Mouse (Mus musculus): ENCODE results near the gene Srp9. TPM values are rescaled to one million over a fixed set of nuclear protein-coding genes. Genes with fewer than 3 reads are reported as not detected.

Srp9 gene
- polyA plus RNA-seq, 1 experiment = 27.5 TPM

DNA sequence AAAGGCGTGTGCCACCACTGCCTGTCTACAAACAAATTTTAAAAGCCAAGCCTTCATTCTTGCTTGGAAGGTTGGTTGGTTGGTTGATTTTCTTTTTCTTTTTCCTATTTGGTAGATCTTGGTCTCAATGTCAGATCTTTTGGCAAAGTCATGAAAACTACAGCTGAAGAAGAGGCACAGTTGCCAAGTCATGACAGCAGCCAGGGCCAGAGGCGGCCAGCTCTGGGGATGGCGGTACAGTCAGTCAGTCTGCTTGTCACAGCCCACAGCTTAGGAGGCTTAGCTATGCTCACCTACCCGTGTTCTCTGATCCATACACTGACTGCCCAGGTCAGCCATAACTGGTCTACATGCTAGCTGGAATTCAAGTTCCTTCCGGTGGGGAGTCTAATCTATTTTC is 31.1 kb upstream of the Srp9 start:
- no peak overlapping the region for H3K27ac ChIP-seq (ENCODE audit: insufficient read depth, low read length)
- no peak for DNase-seq (ENCODE audit: low read depth in 1 of 2, low spot score in 2 of 2)
- no peaks in the 10 kb centered on the region for H3K27me3 ChIP-seq (ENCODE audit: control insufficient read depth, insufficient read depth, low read length)
- no peaks in the 10 kb centered on the region for H3K36me3 ChIP-seq (ENCODE audit: control insufficient read depth, insufficient read depth, low read length)
- H3K4me1 ChIP-seq (ENCODE audit: control insufficient read depth, insufficient read depth, insufficient read length) = no peaks in the 10 kb centered on the region
- TF ChIP-seq CTCF (IDR thresholded peaks at IDR 0.05; ENCODE audit: extremely low read depth, insufficient read depth, insufficient read length, insufficient replicate concordance) = no peak
- no peak for TF ChIP-seq POLR2A (IDR thresholded peaks at IDR 0.05; ENCODE audit: low read depth, low read length)
- H3K4me3 ChIP-seq (ENCODE audit: extremely low read depth, insufficient read depth, insufficient read length) = no peak overlapping the region
- 90% methylated on average over 5 of the region's 5 CpGs for WGBS

DNA sequence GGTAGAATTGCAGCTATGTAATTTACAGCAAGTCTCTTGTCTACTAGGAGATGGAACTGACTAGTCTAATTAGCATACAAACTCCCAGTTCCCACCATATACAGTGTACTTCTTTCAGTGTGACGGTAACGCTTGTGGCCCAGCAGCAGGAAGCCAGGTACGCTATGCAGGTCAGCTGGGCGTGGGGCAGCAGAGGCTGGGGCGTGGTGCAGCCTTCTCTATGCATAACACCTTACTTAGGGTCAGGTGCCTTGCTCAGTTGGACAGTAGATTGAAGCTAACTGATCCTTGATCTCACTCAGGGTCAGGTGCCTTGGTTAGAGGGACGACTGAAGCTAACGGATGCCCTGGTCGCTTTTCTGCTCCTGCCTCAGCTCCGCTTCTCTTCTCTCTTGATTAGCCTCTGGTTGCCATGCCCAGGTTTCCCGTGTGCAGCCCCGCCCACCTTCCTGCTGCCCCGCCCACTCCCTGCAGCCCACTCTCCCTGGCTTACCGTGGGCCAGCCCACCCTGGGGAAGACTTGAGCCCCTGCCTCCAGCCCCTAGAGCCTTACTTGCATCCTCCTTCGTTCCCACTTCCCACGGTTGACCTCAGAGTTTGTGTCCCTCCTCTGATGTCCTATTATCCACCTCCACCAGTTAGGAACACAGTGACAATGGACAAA is 29.9 kb upstream of the Srp9 start:
- 69% methylated on average over 15 of the region's 15 CpGs for WGBS

DNA sequence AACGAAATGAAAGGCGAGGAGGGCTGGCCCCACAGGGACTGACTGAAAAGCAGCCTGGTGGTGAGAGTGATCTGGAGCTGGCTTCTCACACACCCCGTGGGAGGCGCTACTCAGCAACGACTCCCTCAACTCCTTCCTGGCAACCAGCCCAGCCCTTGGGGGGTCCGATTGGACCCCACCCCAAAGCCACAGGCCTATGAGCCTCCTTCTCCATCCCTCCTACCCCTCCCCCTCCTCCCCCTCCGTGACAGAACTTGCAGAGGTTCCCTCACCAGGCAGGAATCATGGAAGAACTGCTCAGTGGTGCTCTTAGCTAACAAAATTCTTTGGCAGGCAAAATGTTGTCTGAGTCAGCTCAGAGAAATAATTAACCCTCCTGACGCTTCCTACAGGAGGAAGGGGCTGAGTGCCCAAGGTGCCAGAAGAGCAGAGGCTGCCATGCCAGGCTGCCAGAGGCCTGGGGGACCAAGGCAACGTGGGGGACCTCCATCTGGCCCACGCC is 29.2 kb upstream of the Srp9 start:
- Histone ChIP-seq H3K27ac (ENCODE audit: insufficient read depth, low read length) (no peak overlapping the region), H3K4me3 (ENCODE audit: extremely low read depth, insufficient read depth, insufficient read length) (no peak overlapping the region), H3K27me3 (ENCODE audit: control insufficient read depth, insufficient read depth, low read length) (no peaks in the 10 kb centered on the region), H3K36me3 (ENCODE audit: control insufficient read depth, insufficient read depth, low read length) (no peaks in the 10 kb centered on the region), H3K4me1 (ENCODE audit: control insufficient read depth, insufficient read depth, insufficient read length) (no peaks in the 10 kb centered on the region)
- DNase-seq (ENCODE audit: low read depth in 1 of 2, low spot score in 2 of 2) = no peak
- 51% methylated on average over 10 of the region's 10 CpGs for WGBS
- TF ChIP-seq CTCF (IDR thresholded peaks at IDR 0.05; ENCODE audit: extremely low read depth, insufficient read depth, insufficient read length, insufficient replicate concordance) = no peak
- no peak for TF ChIP-seq POLR2A (IDR thresholded peaks at IDR 0.05; ENCODE audit: low read depth, low read length)

More for the DNA sequence above, 29.9 kb upstream of the Srp9 start:
- H3K27me3 ChIP-seq (ENCODE audit: control insufficient read depth, insufficient read depth, low read length) = no peaks in the 10 kb centered on the region
- no peaks in the 10 kb centered on the region for H3K4me1 ChIP-seq (ENCODE audit: control insufficient read depth, insufficient read depth, insufficient read length)
- no peak overlapping the region for H3K27ac ChIP-seq (ENCODE audit: insufficient read depth, low read length)
- DNase-seq (ENCODE audit: low read depth in 1 of 2, low spot score in 2 of 2) = no peak
- no peaks in the 10 kb centered on the region for H3K36me3 ChIP-seq (ENCODE audit: control insufficient read depth, insufficient read depth, low read length)
- TF ChIP-seq CTCF (IDR thresholded peaks at IDR 0.05; ENCODE audit: extremely low read depth, insufficient read depth, insufficient read length, insufficient replicate concordance) (no peak), POLR2A (IDR thresholded peaks at IDR 0.05; ENCODE audit: low read depth, low read length) (no peak)
- H3K4me3 ChIP-seq (ENCODE audit: extremely low read depth, insufficient read depth, insufficient read length) = no peak overlapping the region

DNA sequence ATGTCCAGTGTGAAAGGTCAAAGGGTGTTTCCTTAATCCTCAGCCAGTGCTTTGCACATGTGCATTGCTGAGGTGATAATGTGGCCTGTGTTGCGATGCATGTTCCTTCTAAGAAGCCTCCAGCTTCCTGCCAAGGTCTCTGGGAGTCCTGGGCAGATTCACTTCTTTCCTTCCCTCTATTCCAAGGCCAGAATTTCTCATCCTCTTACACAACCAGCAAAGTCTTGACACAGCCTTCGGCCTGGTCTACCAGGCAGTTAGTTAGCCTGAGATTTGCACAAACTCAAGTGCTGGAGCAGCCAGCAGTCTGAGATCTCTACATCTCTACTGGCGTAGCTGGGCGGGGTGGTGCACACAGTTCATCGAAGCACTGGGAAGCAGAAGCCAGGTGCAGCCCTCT is 27.8 kb upstream of the Srp9 start:
- TF ChIP-seq POLR2A (IDR thresholded peaks at IDR 0.05; ENCODE audit: low read depth, low read length) = no peak
- no peak for TF ChIP-seq CTCF (IDR thresholded peaks at IDR 0.05; ENCODE audit: extremely low read depth, insufficient read depth, insufficient read length, insufficient replicate concordance)
- no peaks in the 10 kb centered on the region for H3K36me3 ChIP-seq (ENCODE audit: control insufficient read depth, insufficient read depth, low read length)
- DNase-seq (ENCODE audit: low read depth in 1 of 2, low spot score in 2 of 2) = no peak
- no peak overlapping the region for H3K4me3 ChIP-seq (ENCODE audit: extremely low read depth, insufficient read depth, insufficient read length)
- H3K4me1 ChIP-seq (ENCODE audit: control insufficient read depth, insufficient read depth, insufficient read length) = no peaks in the 10 kb centered on the region
- H3K27ac ChIP-seq (ENCODE audit: insufficient read depth, low read length) = no peak overlapping the region
- 73% methylated on average over 5 of the region's 5 CpGs for WGBS
- H3K27me3 ChIP-seq (ENCODE audit: control insufficient read depth, insufficient read depth, low read length) = no peaks in the 10 kb centered on the region

DNA sequence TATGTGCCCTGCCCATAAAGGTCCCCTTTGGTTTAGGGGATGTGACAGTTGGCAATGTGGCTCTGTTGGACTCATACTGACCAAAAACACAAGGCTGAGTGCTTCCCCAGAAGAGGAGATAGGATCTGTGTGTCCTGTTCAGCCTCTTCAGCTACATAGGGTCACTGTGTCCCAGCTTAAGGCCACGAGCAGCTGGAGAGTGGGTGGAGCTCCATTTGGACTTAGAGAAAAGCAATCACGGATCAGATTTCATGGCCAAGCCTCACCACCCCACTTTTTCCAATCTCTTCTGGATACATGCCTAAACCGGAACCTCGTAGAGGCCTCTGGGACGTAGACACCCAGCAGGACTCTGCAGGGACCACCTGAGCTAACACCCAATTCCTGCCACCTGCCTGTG is 25.5 kb upstream of the Srp9 start:
- H3K27me3 ChIP-seq (ENCODE audit: control insufficient read depth, insufficient read depth, low read length) = no peaks in the 10 kb centered on the region
- no peaks in the 10 kb centered on the region for H3K36me3 ChIP-seq (ENCODE audit: control insufficient read depth, insufficient read depth, low read length)
- WGBS = 87% methylated on average over 5 of the region's 5 CpGs
- DNase-seq (ENCODE audit: low read depth in 1 of 2, low spot score in 2 of 2) = no peak
- no peaks in the 10 kb centered on the region for H3K4me1 ChIP-seq (ENCODE audit: control insufficient read depth, insufficient read depth, insufficient read length)
- no peak overlapping the region for H3K4me3 ChIP-seq (ENCODE audit: extremely low read depth, insufficient read depth, insufficient read length)
- H3K27ac ChIP-seq (ENCODE audit: insufficient read depth, low read length) = no peak overlapping the region
- TF ChIP-seq CTCF (IDR thresholded peaks at IDR 0.05; ENCODE audit: extremely low read depth, insufficient read depth, insufficient read length, insufficient replicate concordance) = no peak
- TF ChIP-seq POLR2A (IDR thresholded peaks at IDR 0.05; ENCODE audit: low read depth, low read length) = no peak

DNA sequence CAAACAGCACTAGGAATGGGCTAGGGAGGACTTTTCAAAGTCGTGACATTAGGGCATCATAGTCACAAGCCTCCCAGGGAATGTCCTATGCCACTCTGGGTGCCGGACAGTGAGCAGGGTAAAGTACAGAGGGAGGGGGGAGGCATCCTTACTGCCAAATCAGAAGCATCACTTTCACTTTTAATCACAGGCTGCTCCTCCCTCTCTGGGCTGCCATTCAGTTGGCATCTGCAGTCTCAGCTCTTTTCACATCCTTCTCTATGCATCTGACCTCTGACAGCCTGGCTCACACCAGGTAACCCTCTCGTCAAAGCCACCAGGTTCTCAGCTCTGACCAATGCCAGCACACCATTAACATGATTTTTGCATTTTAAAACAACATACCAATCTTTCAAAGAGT is 24.1 kb upstream of the Srp9 start:
- no peak for TF ChIP-seq CTCF (IDR thresholded peaks at IDR 0.05; ENCODE audit: extremely low read depth, insufficient read depth, insufficient read length, insufficient replicate concordance)
- TF ChIP-seq POLR2A (IDR thresholded peaks at IDR 0.05; ENCODE audit: low read depth, low read length) = no peak
- 65% methylated on average over 3 of the region's 3 CpGs for WGBS
- no peaks in the 10 kb centered on the region for H3K27me3 ChIP-seq (ENCODE audit: control insufficient read depth, insufficient read depth, low read length)
- no peak overlapping the region for H3K27ac ChIP-seq (ENCODE audit: insufficient read depth, low read length)
- H3K4me3 ChIP-seq (ENCODE audit: extremely low read depth, insufficient read depth, insufficient read length) = no peak overlapping the region
- H3K4me1 ChIP-seq (ENCODE audit: control insufficient read depth, insufficient read depth, insufficient read length) = no peaks in the 10 kb centered on the region
- DNase-seq (ENCODE audit: low read depth in 1 of 2, low spot score in 2 of 2) = no peak
- no peaks in the 10 kb centered on the region for H3K36me3 ChIP-seq (ENCODE audit: control insufficient read depth, insufficient read depth, low read length)

DNA sequence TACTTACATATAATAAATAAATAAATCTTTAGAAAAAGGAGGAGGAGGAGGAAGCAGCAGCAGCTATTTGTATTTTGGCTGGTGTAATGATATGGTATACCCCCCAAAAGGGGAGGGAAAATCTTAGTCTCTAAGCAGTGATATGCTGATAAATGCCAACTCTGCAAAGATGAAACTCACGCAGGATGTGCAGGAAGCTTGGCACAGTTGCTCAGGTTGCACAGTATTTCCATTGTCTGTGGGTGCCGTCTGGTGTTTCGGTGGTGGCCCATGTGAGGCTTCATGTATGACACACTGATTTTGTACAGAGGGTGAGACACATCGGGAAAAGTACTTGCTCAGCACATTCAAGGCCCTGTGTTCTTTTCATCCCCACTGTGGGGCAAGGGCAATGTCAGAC is 23.1 kb upstream of the Srp9 start:
- Histone ChIP-seq H3K27me3 (ENCODE audit: control insufficient read depth, insufficient read depth, low read length) (no peaks in the 10 kb centered on the region), H3K36me3 (ENCODE audit: control insufficient read depth, insufficient read depth, low read length) (no peaks in the 10 kb centered on the region), H3K4me1 (ENCODE audit: control insufficient read depth, insufficient read depth, insufficient read length) (no peaks in the 10 kb centered on the region), H3K4me3 (ENCODE audit: extremely low read depth, insufficient read depth, insufficient read length) (no peak overlapping the region), H3K27ac (ENCODE audit: insufficient read depth, low read length) (no peak overlapping the region)
- TF ChIP-seq CTCF (IDR thresholded peaks at IDR 0.05; ENCODE audit: extremely low read depth, insufficient read depth, insufficient read length, insufficient replicate concordance) = no peak
- no peak for TF ChIP-seq POLR2A (IDR thresholded peaks at IDR 0.05; ENCODE audit: low read depth, low read length)
- no peak for DNase-seq (ENCODE audit: low read depth in 1 of 2, low spot score in 2 of 2)
- WGBS = 75% methylated on average over 4 of the region's 4 CpGs

Measured in spleen, adult 2 months (tissue).